Mouse (Mus musculus) G1E (cell line): Measurements from ENCODE around the gene Igsf21. TPM values are rescaled to one million over a fixed set of nuclear protein-coding genes. Genes with fewer than 3 reads are reported as not detected.

Experiments used
- ATAC-seq: 2 replicates; pipeline ENCODE4 v1.8.0; 2016; ENCODE audit warnings: mild to moderate bottlenecking; ENCODE audit not compliant: insufficient number of reproducible peaks, poor library complexity, low FRiP score, severe bottlenecking; ENCODE audit errors: extremely low read depth
- DNase-seq: peaks from one replicate; pipeline ENCODE4 v3.0.0; 2012; ENCODE audit warnings: low spot score
- H3K27me3 ChIP-seq: 2 replicates; pipeline ENCODE4 v1.6.1; 2012; ENCODE audit warnings: mild to moderate bottlenecking, low read length, inconsistent platforms; ENCODE audit not compliant: insufficient read depth
- H3K36me3 ChIP-seq: replicated peaks from 2 replicates; pipeline ENCODE3; 2012; ENCODE audit warnings: mild to moderate bottlenecking, inconsistent platforms
- H3K4me1 ChIP-seq: 2 replicates; pipeline ENCODE4 v1.6.1; 2012; ENCODE audit warnings: low read depth, low read length, inconsistent platforms, mixed read lengths; ENCODE audit not compliant: insufficient read depth
- H3K4me3 ChIP-seq: 2 replicates; pipeline ENCODE4 v1.5.1; 2012; ENCODE audit warnings: low read depth, mild to moderate bottlenecking, inconsistent platforms, low read length, moderate library complexity, mixed read lengths
- H3K9me3 ChIP-seq: replicated peaks from 2 replicates; pipeline ENCODE4 v1.6.1; 2012; ENCODE audit warnings: inconsistent platforms
- CTCF ChIP-seq: IDR thresholded peaks from 2 replicates; pipeline ENCODE4 v1.5.1; 2012; ENCODE audit warnings: low read depth, low read length, inconsistent platforms, mixed read lengths
- GATA1 ChIP-seq: IDR thresholded peaks from 2 replicates; pipeline ENCODE4 v1.6.1; 2012; ENCODE audit warnings: borderline replicate concordance, low read length, inconsistent platforms, mixed read lengths
- GATA2 ChIP-seq: IDR thresholded peaks from 2 replicates; pipeline ENCODE4 v1.6.1; 2012; ENCODE audit warnings: low read depth, low read length, inconsistent platforms, borderline replicate concordance
- POLR2AphosphoS5 ChIP-seq: IDR thresholded peaks from 2 replicates; pipeline ENCODE4 v1.6.1; 2012; ENCODE audit warnings: low read depth, low read length, inconsistent platforms; ENCODE audit not compliant: insufficient replicate concordance
- TAL1 ChIP-seq: conservative IDR thresholded peaks from 2 replicates; pipeline ENCODE4 v1.6.1; 2012; ENCODE audit warnings: low read depth, low read length, inconsistent platforms, mixed read lengths
- polyA plus RNA-seq: library from polyadenylated mRNA; stranded (reverse); fragments of >175 nt; gene quantifications from 2 replicates; pipeline ENCODE4 v1.2.3, GENCODE M21; 2012
- total RNA-seq, 2 experiments: library from RNA; stranded (forward) in 1 of 2; stranded (reverse) in 1 of 2; fragments of 200-1000 nt in 1 of 2; fragments of >200 nt in 1 of 2; fragmentation: Nextera tagmentation in 1 of 2; gene quantifications; 2 replicates each; pipeline ENCODE4 v1.2.3; 2014 to 2017

The Igsf21 gene
- total and polyA plus RNA-seq, 3 experiments = not detected

GRCm38 (mm10) chr4:140030040-140030386, 216.6 kb downstream of the Igsf21 start:
- peaks cover 100% of the 10 kb centered on the region for H3K9me3 ChIP-seq

GRCm38 (mm10) chr4:140029324-140030039, 217.1 kb downstream of the Igsf21 start:
- TF ChIP-seq TAL1 (no peak), CTCF (no peak)
- Histone ChIP-seq H3K4me1 (no peaks in the 10 kb centered on the region), H3K9me3 (peaks cover 100% of the 10 kb centered on the region), H3K4me3 (no peak overlapping the region), H3K36me3 (no peaks in the 10 kb centered on the region), H3K27me3 (no peaks in the 10 kb centered on the region)
- no peak for DNase-seq
- ATAC-seq = no peak

More at GRCm38 (mm10) chr4:140030040-140030386, 216.6 kb downstream of the Igsf21 start:
- no peak overlapping the region for H3K4me3 ChIP-seq
- no peaks in the 10 kb centered on the region for H3K4me1 ChIP-seq
- ATAC-seq (no peak), DNase-seq (no peak)
- TF ChIP-seq TAL1 (no peak), GATA1 (no peak), CTCF (no peak), GATA2 (no peak), POLR2AphosphoS5 (no peak)
- H3K27me3 ChIP-seq = no peaks in the 10 kb centered on the region
- no peaks in the 10 kb centered on the region for H3K36me3 ChIP-seq

GRCm38 (mm10) chr4:140023833-140024232, 222.8 kb downstream of the Igsf21 start:
- H3K4me3 ChIP-seq = no peak overlapping the region; the same call in 1 of the 2 replicates
- TF ChIP-seq CTCF = no peak
- TF ChIP-seq GATA1 = no peak
- no peak for TF ChIP-seq TAL1
- no peak for TF ChIP-seq GATA2
- TF ChIP-seq POLR2AphosphoS5 = no peak
- ATAC-seq (no peak), DNase-seq (no peak)
- H3K27me3 ChIP-seq = no peaks in the 10 kb centered on the region
- no peaks in the 10 kb centered on the region for H3K4me1 ChIP-seq
- H3K9me3 ChIP-seq = peaks cover 87% of the 10 kb centered on the region
- H3K36me3 ChIP-seq = no peaks in the 10 kb centered on the region

- DNase-seq (no peak), ATAC-seq (no peak)
- no peaks in the 10 kb centered on the region for H3K4me1 ChIP-seq
- TF ChIP-seq CTCF (no peak), GATA1 (no peak)
- H3K4me3 ChIP-seq = no peak overlapping the region
- H3K36me3 ChIP-seq = no peaks in the 10 kb centered on the region
- no peaks in the 10 kb centered on the region for H3K27me3 ChIP-seq
- peaks cover 72% of the 10 kb centered on the region for H3K9me3 ChIP-seq
Measured at GRCm38 (mm10) chr4:140015916-140016315, 230.7 kb downstream of the Igsf21 start.

DNA sequence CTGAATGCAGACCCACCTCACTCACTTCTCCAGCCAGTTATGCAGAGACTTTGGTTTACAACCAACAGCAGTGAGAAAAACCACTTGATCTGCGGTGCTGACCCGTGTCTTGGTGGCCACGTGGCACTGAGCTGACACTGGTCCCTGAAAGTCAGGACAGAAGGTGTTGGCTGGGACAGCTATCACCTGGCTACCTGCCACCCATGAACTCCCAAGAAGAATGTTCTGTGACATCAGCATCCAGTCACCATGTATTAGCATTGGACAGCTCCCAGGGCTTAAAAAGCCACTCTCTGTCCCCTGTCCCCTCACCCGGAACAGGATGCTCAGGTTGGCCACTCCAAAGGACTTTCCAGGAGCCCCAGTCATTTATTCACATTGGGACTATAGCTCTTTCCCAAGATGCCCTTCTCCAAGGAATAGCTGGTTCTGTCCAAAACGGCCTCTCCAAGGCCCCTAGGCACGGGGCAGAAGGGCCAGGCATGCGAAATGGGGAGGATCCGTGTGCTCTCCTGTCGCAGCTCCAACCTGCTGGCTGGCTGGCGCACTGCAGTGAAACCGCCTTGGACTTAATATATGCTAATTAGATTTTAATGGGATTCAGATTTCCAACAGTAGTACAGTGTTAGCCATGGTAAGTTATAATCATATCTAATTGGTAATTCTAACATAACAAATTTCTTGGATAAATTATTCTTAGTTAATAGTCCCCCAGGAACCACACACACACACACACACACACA, 235.7 kb downstream of the Igsf21 start:
- DNase-seq = no peak
- H3K4me1 ChIP-seq = no peaks in the 10 kb centered on the region
- H3K9me3 ChIP-seq = peaks cover 85% of the 10 kb centered on the region
- ATAC-seq = no peak
- no peaks in the 10 kb centered on the region for H3K27me3 ChIP-seq
- no peak overlapping the region; the same call in 1 of the 2 replicates for H3K4me3 ChIP-seq
- no peaks in the 10 kb centered on the region for H3K36me3 ChIP-seq
- TF ChIP-seq CTCF (no peak), GATA1 (no peak), GATA2 (no peak), POLR2AphosphoS5 (no peak), TAL1 (no peak)

DNA sequence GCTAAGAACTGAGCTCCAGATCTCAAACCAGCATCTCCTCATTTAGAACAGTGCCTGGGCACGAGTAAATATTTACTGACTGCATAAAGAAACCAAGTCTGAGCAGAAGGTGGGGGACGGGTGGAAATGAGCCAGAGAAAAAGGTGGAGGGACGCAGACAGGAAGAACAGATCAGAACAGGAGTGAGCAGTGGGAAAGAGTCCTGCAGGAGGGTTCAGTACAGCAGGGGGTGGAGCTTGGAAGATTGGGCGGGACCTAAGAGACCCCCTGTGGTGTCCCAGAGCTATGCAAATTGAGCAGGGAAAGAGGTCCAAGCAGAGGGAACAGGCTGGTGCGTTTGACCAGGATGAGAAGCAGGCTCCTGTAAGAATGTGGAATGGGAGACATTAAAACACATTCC, 241.7 kb downstream of the Igsf21 start:
- DNase-seq (no peak), ATAC-seq (no peak)
- Histone ChIP-seq H3K36me3 (no peaks in the 10 kb centered on the region), H3K4me1 (no peaks in the 10 kb centered on the region), H3K4me3 (no peak overlapping the region), H3K9me3 (peaks cover 92% of the 10 kb centered on the region), H3K27me3 (no peaks in the 10 kb centered on the region)
- TF ChIP-seq GATA1 (no peak), GATA2 (no peak), POLR2AphosphoS5 (no peak), TAL1 (no peak), CTCF (no peak)
